Mouse (Mus musculus): ENCODE results near the gene Prpsap1.

Gene Prpsap1

DNA sequence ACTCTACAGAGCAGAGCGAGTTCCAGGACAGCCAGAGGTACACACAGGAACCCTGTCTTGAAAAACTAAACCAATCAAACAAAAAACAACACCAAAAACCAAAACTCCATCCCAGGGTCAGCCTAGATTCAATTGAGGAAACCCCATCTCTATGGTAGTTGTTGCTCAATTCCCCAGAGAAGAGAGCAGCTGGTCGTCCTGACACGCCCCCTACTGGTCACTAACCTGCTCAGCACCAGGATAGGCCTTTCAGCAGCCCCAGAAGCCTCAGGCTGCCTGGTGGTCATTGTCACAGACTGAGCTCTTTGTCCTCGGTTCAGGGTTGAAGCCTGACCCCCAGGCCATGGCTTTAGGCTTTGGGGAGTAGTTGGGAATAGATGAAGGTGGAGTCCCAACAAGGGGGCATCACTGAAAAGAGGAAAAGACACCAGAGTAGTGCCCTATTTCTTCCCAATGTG, at the start of gene Prpsap1:
Prpsap1 (minus strand) TSS at position 408 of the 458 bp plus-strand sequence.
- no peak for DNase-seq (ENCODE audit: low read depth, low spot score)

DNA sequence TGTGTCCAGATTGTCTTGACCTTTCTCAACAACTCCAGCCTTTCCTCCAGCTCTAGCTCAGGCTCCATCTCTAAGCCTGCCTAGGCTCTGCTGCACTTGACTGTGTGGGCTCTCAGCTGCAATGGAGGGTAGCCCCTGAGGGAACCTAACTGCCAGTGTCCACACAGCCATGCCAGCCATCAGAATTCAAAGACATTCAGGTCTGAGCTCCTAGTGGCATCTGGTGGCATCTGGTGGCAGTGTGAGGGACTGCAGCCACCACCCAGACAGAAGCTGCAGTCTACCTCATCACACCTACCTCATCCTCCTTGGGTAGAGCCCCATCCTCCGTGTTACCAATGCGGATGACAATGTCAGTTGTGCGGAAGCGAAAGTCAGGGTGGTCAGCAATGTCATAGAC, 49.1 kb upstream of the Prpsap1 start:
- DNase-seq (ENCODE audit: low read depth, low spot score), result no peak

DNA sequence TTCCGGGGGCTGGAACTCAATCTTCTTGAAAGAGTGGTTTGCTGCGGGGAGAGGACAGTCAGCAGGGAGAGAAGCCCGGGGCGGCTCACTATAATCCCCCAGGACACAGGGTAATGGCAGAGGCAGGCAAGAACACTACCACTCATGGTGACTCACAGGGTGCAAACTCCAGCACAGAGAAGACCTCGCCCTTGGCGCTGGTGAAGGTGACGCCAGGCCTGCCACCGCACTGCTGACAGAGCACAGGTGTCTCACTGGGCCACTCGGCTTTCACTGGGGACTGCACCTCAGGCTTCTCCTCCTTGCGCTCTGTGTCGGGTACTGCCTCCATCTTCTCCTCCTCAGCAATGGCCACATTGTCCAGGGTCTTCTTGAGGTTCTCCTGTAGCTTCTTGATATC, 47.2 kb upstream of the Prpsap1 start:
- DNase-seq (ENCODE audit: low read depth, low spot score), result no peak

DNA sequence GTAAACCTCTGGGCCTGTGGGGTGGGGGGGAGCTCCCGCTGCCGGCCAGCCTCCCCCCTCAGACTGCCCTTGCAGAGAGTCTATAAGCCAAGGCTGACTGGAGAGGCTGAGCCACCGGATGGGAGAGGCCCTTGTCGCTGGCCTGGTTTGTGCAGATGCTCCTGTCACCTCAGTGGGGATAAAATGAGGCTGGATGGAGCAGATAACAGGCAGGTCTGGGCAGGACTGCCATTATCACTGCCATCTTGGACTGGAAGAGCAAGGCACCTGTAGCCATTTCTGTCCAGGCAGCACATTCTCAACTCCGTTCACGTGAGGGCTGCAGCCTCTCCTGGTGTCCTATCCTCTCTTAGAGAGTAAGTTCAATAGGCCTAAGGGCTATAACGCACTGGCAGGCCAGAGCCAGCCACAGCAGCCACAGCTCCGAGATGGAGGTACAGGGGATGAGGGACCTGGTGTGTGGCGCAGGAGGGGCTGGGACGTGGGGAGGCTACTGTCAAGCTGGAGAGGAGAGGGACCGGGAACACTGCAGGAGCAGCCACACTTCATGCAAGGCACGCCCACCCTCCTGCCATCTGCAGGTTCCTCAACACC, 44.2 kb upstream of the Prpsap1 start:
- DNase-seq (ENCODE audit: low read depth, low spot score), result no peak

DNA sequence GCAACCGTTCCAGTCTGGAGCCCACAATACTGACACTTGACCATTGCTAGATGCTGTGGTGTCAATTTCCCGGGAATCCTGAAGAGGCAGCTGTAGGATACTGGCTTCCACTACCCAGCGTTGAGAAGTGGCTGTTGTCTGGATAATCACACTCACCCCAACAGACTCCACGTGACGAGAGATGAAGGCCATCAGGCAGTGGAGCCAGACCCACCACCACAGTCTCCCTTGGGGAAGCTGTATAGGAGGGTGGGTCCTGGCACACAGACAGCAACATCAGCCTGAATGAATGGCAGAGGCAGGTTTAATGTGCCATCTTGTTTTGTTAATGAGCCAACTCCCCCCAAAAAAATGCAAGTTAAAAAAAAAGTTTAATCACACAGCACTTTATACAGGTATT, 43.4 kb upstream of the Prpsap1 start:
- no peak for DNase-seq (ENCODE audit: low read depth, low spot score)

DNA sequence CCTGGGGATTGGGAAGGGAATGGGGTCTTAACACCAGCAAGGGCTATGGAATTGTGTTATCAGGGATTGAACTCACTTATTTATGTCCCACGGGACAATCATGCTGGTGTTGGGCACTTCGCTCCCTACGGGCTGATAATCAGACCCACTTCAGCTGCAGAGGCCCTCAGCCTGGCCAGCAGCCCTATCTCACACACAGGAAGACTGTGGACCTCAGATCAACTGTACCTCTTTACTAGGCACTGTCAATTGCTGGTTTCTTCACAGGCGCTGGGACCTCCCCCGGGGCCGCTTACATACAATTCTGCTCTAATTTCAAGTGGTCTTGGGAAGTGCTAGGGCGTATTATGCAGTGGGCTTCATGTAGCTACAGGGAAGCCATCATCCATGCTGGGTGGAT, 42.7 kb upstream of the Prpsap1 start:
- DNase-seq (ENCODE audit: low read depth, low spot score), result no peak

DNA sequence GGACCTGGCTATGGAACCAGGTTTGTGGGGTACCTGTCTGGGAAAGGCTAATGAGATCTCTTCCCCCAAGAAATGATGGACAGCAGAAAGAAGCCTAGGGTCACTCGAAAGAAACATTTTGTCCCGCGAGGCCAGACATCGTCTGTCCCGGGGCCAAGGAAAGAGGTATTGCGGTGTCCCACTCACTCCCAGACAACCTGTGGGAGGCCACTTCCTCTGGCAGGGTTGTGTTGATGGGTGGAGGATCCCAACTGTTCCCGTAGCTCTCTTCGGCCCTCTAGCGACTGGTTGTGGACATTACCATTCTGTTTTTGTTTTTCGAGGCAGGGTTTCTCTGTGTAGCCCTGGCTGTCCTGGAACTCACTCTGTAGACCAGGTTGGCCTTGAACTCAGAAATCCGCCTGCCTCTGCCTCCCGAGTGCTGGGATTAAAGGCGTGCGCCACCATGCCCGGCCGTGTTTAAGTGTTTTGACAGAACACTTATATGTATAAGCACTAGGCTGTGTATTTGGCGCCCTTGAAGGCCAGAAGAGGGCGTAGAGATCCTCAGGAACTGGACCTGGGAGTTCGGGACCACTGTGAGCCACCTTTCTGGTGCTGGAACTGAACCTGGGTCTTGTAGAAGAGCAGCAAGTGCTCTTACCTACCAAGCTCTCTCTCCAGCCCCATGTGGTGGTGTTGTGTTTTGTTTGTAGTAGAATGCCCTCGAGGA, 40.3 kb upstream of the Prpsap1 start:
- DNase-seq (ENCODE audit: low read depth, low spot score), result peak; percentile 82

DNA sequence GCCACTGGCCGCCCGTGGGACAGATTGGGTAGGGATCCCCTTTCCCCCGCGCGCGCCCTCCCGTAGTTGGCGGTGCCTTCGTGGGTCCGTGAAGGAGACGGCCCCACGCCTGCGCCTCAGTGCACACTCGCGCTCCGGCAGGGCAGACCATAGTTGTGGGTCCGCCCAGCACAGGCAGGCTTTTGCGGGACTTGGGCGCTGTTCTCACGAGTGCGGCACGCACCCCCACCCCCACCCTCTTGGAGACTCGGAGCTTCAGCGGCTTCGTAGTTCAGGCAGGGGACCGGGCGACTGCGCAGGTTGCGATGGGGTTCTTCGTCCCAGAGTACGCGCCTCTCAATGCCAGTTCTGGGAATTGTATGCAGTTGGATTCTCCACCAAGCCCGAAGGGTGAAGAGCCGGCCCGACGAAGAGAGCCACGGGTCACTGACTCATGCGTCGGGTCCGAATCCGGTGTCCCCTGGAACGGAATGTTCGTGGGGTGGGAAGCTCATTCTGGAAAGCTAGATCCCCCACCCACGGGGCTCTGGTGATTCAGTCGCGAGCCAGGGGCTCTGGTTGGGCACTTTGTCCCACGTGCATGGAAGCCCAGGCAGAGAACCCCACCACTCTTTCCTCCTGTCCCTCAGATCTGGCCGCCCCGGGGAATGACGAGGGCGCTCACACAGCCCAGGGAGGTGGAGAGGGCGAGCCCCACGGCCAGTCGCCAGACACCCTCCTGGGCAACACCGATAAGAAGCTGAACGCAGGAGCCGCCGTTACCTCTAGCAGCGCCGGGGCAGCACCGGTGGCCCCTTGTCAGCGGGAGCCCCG, 39.5 kb upstream of the Prpsap1 start:
- DNase-seq (ENCODE audit: low read depth, low spot score), result no peak

DNA sequence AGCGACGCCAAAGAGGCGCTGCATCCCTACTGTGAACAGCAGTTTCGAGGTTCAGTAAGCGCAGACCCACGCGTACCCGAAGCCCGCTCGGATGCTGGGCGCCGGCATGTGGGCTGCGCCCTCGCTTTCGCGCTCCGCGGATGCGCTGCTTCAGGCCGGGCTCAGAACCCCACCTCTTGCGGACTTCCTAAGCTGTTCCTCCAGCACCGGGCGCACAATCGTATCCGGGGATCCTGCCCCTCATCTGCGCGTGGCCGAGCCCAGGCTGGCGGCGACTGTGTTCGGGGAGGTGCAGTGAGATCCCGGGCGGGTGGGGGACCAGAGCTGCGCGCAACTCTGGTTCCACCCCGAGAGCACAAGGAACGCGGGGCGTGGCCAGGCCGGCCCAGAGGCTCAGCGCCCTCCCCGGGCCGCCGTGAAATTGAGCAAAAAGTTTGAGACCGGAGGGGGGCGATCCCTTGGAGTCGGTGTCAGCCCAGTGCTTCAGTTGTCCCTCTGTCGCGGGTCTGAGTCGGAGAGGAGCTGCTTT, 38.9 kb upstream of the Prpsap1 start:
- DNase-seq (ENCODE audit: low read depth, low spot score), result peak; percentile 38

DNA sequence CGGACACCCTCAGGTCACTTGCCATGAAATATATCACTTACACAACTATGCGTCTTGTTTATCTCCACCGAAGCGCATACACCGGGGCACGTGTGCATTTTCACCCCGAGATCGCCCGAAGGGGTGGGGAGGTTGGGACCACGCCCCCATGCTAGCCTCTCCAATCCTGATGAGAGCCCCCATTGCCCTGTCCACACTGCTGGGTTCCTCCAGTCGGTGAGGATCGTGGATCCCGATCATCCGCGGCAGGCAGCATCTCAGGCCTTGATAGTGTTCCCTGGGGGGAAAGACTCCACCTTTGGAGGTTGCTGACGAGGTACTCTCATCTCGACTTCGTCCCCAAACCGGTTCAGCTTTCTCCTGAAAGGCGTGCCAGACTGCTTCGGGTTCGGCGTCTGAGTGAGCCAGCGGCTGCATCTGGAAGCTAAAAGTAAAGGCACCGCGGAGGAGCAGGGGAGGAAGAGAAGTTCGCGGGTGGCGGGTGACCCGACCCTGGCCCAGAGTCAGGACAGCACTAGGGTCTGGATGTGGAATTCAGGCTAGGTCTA, 38.3 kb upstream of the Prpsap1 start:
- no peak for DNase-seq (ENCODE audit: low read depth, low spot score)

DNA sequence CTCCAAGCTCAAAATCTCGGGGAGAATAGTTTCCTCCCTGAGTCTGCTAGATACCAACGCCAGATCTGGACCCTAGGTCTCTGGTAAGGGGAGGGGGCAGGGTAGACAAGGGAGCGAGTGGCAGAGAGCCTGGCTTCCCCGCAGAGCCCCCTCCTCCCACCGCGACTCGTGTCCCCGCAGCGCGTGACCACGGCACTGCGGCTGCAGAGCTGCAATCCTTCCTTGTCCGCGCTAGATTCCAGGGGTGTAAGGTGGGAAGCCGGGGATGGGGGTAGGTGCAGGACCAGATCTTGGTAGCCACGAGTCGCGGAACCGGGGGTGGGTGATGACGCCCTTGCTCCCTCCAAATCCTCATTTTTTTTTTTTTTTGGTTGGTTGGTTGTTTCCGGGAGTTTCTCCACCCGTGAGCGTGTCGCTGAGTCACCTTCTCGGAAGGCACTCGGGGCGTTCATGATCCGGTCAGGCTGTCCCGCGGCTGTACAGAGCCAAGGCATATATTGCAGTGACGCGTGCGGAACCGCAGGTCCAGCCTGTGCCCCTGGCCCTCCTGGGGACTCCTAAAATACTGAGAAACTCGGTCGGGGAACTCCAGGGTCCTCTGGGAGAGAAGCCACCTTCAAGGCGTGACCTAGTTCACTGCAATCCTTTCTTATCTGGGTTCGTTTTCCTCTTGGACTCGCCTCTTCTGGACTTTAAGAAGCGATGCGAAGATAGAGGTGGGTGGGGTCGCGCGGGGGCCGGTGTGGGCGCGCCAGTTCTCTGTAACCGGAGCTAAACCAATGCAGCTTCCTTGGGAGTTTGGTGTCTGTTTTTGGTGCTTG, 37.6 kb upstream of the Prpsap1 start:
- DNase-seq (ENCODE audit: low read depth, low spot score), result no peak

DNA sequence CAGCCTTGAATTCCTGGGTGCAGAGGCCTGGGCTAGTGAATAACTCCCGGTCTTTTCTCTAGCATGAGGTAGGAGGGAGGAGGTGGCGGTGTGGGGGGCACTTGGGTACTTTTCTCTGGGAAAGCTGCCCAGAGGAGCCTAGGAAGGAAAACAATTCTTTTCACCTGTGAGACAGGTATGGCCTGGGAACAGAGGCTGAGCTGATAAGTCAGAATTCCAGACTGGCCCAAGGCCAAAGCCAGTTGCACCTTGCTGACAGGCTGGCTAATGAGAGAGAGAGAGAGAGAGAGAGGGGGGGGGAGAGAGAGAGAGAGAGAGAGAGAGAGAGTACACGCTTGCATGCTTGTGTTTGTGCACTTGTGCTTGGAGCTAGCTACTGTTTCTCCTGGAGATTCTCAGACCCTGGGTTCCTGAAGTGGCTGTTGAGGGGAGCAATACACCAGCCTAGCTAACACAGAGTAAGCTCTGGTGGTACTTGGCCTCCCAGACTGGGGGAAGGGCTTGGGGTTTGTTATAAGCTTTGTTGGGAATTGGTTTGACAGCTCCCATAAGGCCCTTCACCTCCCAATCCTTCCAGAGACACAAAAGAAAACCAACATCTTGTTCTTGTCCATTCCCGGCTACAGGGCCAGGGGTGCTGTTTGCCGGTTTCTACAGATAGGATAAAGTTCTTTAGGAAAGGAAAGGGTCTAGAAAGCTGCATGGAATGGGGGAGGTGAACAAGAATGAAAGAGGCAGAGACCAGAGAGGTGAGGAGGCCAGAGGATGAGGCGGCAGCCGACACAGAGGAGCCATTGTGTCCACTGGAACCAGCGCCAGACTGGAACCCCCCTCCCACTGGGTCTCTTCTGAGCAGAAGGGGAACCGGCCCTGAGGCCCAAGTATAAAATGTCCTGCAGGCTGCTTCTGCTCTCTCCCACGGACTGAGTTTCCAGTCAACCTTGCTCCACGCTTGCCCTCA, 36.5 kb upstream of the Prpsap1 start, which contains the start of gene Sphk1:
Sphk1 (plus strand) TSS at position 739 of the 961 bp plus-strand sequence.
- no peak for DNase-seq (ENCODE audit: low read depth, low spot score)

DNA sequence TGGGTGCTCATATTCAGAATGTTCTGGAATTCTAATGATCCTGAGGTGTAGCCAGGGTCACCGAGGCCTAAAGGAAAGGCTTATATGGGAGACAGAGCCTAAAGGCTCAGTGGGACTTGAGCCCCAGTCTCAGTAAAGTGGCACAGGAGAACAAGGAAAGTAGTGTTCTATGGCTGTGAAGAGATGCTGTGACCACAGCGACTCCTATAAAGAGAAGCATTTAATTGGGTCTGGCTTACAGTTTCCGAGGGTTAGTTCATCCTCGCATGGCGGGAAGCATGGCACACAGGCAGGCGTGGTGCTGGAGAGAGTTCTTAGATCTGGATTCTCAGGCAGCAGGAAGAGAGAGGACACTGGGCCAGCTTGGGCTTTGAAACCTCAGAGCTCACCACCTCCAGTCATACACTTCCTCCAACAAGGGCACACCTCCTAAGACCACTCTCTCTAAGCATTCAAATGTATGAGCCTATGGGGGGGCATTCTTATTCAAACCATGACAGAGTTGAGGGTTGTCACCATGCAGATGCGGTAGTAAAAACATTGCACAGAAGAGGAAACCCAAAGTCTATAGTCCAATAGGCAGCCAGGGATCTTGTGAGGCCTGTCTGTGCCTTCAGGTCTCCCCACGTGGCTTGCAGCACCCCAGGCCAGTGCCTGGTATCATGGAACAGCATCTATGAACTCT, 34.8 kb upstream of the Prpsap1 start:
- no peak for DNase-seq (ENCODE audit: low read depth, low spot score)

DNA sequence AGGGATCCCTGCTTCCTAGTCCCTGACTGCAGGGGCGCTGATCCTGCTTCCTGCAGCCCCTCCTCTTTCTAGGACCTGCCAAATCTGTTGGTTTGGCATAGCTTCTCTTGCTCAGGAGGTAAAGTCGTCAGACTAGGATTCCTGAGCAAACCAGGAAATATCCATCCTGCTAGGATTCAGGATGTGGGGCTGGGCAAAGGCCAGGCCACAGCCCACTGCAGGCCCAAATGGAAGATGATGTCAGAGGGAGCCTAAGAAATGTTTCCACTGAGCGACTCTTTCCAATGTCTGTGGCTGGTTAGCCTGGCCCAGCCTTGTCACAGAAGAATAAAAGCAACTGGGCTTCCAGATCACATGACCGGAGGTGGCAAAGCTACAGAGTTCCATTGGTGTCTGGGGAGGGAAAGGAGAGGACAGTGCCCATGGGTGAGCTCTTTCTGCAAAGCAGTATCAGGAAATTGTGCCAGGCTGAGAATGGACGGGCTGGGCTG, 29.7 kb upstream of the Prpsap1 start:
- no peak for DNase-seq (ENCODE audit: low read depth, low spot score)

DNA sequence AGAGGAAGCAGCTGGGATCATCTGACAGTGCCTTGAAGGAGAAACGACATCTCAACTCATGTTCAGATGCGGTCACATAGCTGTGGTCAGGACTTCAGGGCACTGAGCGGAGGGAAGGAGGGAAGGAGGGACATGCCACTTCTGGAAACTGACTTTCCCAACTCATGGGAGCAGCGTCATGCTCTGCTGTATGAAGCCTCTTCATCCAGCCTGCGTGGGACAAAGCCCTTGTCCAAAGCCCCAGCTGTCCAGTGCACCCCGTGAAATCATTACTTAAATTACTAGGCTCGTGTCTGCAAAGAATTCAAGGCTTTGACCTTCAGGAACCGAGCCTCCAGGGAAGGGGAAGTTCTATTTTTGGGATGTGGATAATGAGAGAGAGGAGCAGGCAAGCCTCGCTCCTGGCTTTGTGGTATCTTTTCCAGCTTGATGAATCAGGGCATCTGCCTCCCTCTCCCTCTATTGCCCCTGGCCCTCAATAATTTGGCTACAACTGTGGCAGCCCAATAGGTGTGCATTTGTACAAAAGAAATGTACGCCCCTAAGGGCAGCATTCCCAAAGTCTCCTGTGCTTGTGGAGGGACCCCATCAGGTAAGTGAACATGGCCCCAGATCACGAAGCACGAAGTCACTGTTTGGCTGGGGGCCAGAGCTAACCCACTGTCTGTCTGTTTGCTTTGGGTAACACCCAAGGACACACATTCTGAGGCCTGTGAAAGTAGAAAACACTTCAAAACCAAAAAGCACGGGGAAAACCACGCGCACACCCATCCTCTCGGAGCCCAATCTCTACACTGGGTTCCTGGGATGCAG, 29.1 kb upstream of the Prpsap1 start:
- DNase-seq (ENCODE audit: low read depth, low spot score), result no peak

DNA sequence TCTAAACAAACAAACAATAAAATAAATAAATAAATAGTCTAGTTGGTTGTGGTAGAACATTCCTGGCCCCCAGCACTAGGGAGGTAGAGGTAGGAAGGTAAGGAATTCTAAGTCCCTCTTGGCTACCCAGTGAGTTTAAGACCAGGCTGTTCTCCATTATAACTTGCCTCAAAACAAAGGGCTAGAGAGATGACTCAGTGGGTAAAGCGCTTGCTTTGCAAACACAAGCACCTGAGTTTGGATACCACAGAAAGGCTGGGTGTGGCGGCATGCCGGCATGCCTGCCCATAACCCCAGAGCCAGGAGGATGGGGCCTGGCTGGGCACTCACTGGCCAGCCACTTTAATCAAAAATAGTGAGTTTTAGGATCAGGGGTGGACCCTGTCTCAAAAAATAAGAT, 28.0 kb upstream of the Prpsap1 start:
- no peak for DNase-seq (ENCODE audit: low read depth, low spot score)

DNA sequence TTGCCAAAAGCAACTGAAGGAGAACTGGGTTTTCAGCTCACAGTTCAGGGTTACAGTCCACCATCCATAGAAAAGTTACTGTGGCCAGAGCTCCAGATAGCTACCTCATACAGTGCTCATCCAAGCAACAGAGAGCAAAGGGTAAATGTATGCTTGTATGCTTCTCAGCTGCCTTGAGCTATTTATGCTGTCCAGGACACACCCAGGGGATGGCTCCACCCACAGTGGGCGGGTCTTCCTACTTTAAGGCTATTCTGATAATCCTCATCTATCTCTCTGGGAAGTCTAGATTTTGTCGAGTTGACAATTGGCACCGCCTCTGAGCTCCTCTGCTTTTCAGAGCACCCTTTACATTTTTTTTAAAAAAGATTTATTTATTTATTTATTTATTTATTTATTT, 27.1 kb upstream of the Prpsap1 start:
- DNase-seq (ENCODE audit: low read depth, low spot score), result no peak

DNA sequence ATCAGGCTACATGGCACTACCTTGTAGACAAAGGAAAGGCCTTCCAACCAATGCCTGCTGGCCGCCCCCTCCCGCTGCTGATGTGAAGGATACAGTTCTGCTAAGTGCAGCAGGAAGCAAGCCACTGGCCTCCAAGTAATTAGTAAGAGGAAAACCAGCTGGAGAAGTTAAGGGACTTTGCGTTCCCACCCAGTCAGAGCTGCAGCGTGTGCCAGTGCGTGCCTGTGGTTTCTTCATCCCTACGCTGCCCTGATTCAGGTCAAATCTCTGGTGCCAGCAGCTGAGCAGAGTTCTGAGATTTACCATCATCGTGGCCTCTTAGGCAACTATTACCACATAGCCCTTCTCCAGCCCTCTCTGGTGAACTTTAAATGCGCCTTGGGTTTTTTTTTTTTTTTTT, 24.5 kb upstream of the Prpsap1 start:
- no peak for DNase-seq (ENCODE audit: low read depth, low spot score)

All from forelimb bud, embryonic 11.5 days (tissue).